Mouse (Mus musculus): Measurements from ENCODE around the gene Rfx6. TPM values are rescaled to one million over a fixed set of nuclear protein-coding genes. Genes with fewer than 3 reads are reported as not detected.

Rfx6 gene
- polyA plus RNA-seq (2012; fragmentation: generic; extraction: Trizol), result not detected
- long read RNA-seq, experiment 1, result 0 reads
- long read RNA-seq, experiment 2, result 0 reads

DNA sequence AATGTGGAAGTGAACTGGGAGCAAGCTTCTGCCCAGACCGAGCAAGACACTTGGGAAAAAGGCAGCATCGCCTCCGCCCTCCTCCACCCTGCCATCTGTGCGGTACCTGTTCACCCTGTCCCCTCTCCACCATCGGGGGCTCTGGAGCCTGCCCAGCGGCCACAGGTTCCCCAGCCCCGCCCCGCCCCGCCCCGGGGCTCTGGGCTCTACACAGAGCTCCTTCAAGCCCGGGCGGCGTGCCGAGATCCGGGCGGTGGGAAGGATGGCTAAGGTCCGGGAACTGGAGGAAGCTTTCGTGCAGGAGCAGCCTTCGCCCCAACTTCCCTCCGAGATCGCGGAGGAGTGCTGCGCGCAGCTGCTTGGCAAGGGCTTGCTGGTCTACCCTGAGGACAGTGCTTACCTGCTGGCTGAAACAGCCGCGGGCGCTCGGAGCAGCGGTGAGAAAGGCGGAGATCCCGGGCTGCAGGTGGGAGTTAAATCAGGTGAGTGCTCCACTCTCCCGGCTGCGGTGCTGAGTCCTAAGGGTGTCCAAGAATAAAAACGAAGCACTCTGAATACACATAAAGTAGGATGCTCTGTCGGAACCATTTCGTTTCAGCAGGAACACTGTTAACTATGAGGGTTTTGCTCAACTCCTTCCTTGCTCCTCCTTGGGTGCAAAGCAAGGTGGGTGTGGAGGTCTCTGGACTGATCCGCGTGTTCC, at the start of gene Rfx6:
TSS of gene Rfx6 (plus strand) at position 209 of the 703 bp plus-strand sequence.
- Histone ChIP-seq H3K36me3 (ENCODE audit: control insufficient read depth, insufficient read depth) (no peaks in the 10 kb centered on the region), H3ac (ENCODE audit: control insufficient read depth, insufficient read length, low read depth) (no peak within 1 kb of the TSS), H3K4me3 (ENCODE audit: insufficient read depth, poor library complexity, severe bottlenecking) (no peak within 1 kb of the TSS), H3K27me3 (ENCODE audit: control insufficient read depth, insufficient read depth, insufficient read length) (peaks cover 8% of the 10 kb centered on the region), H3K79me3 (ENCODE audit: low read depth) (no peaks in the 10 kb centered on the region), H3K79me2 (ENCODE audit: control insufficient read depth, insufficient read depth) (no peaks in the 10 kb centered on the region)
- TF ChIP-seq FOSL1 (IDR thresholded peaks at IDR 0.05; ENCODE audit: insufficient read depth, low read length, poor library complexity, severe bottlenecking) (no peak), CEBPB (IDR thresholded peaks at IDR 0.05; ENCODE audit: low read depth) (no peak), CTCF (IDR thresholded peaks at IDR 0.05; ENCODE audit: control insufficient read depth, insufficient read depth, insufficient read length) (no peak)

DNA sequence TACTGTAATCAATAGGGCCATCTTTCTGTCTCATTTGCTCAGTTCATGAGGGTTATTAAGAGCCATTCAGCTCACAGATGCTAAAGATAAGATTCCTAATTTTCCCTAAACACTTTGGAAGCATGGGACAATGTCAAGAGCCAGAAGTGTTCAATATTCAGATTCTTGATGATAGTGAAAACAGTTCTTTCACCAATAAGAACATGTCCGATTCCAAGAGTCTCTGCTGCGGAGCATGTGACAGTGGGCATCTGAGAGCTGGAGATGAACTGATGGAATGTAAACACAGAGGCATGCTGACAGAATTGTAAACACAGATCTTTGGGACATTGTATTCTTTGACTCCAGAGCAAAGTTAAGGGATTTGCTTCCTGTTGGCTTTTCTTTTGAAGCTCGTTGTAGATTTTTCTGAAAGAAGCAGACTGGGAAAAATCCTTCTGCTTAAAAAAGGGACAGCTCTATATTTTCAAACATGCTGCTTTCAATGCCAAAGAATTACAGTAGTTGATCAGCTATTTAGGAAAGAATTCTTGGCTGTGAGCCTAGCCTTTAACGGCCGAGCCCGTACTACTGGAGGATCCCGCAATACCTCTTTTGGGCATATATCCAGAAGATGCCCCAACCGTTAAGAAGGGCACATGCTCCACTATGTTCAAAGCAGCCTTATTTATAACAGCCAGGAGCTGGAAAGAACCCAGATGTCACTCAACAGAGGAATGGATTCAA, 46.0 kb upstream of the Rfx6 start, which contains the start of gene Gprc6a:
TSS of gene Gprc6a (minus strand) at position 51 of the 726 bp plus-strand sequence.
- Histone ChIP-seq H3K4me3 (ENCODE audit: insufficient read depth, poor library complexity, severe bottlenecking) (no peak within 1 kb of the TSS), H3K27me3 (ENCODE audit: control insufficient read depth, insufficient read depth, insufficient read length) (no peaks in the 10 kb centered on the region), H3K79me2 (ENCODE audit: control insufficient read depth, insufficient read depth) (no peaks in the 10 kb centered on the region), H3K79me3 (ENCODE audit: low read depth) (no peaks in the 10 kb centered on the region), H3ac (ENCODE audit: control insufficient read depth, insufficient read length, low read depth) (no peak within 1 kb of the TSS), H3K36me3 (ENCODE audit: control insufficient read depth, insufficient read depth) (no peaks in the 10 kb centered on the region)
- no peak for TF ChIP-seq USF1 (IDR thresholded peaks at IDR 0.05; ENCODE audit: low read depth)
- no peak for TF ChIP-seq FOSL1 (IDR thresholded peaks at IDR 0.05; ENCODE audit: insufficient read depth, low read length, poor library complexity, severe bottlenecking)
- no peak for TF ChIP-seq MYOD1 (IDR thresholded peaks at IDR 0.05; ENCODE audit: control insufficient read depth, insufficient read length, low read depth)
- no peak for TF ChIP-seq MAX (IDR thresholded peaks at IDR 0.05)
- TF ChIP-seq MYOG (IDR thresholded peaks at IDR 0.05; ENCODE audit: control insufficient read depth, extremely low read depth, insufficient read length), result no peak
- no peak for TF ChIP-seq CTCF (IDR thresholded peaks at IDR 0.05; ENCODE audit: control insufficient read depth, insufficient read depth, insufficient read length)
- TF ChIP-seq CEBPB (IDR thresholded peaks at IDR 0.05; ENCODE audit: low read depth), result no peak

- no peak overlapping the region for H3K4me3 ChIP-seq (ENCODE audit: insufficient read depth, poor library complexity, severe bottlenecking)
- no peaks in the 10 kb centered on the region for H3K79me2 ChIP-seq (ENCODE audit: control insufficient read depth, insufficient read depth)
- H3K27me3 ChIP-seq (ENCODE audit: control insufficient read depth, insufficient read depth, insufficient read length), result no peaks in the 10 kb centered on the region
- H3K36me3 ChIP-seq (ENCODE audit: control insufficient read depth, insufficient read depth), result no peaks in the 10 kb centered on the region
- H3K79me3 ChIP-seq (ENCODE audit: low read depth), result no peaks in the 10 kb centered on the region
- no peak overlapping the region for H3ac ChIP-seq (ENCODE audit: control insufficient read depth, insufficient read length, low read depth)
- TF ChIP-seq CEBPB (IDR thresholded peaks at IDR 0.05; ENCODE audit: low read depth) (no peak), USF1 (IDR thresholded peaks at IDR 0.05; ENCODE audit: low read depth) (no peak), CTCF (IDR thresholded peaks at IDR 0.05; ENCODE audit: control insufficient read depth, insufficient read depth, insufficient read length) (no peak), MYOG (IDR thresholded peaks at IDR 0.05; ENCODE audit: control insufficient read depth, extremely low read depth, insufficient read length) (no peak), MYOD1 (IDR thresholded peaks at IDR 0.05; ENCODE audit: control insufficient read depth, insufficient read length, low read depth) (no peak), FOSL1 (IDR thresholded peaks at IDR 0.05; ENCODE audit: insufficient read depth, low read length, poor library complexity, severe bottlenecking) (no peak), MAX (IDR thresholded peaks at IDR 0.05) (no peak)
These were observed 27.9 kb upstream of the Rfx6 start for GRCm38 (mm10) chr10:51649506-51650221.

- Histone ChIP-seq H3K36me3 (ENCODE audit: control insufficient read depth, insufficient read depth) (no peaks in the 10 kb centered on the region), H3K79me2 (ENCODE audit: control insufficient read depth, insufficient read depth) (no peaks in the 10 kb centered on the region)
- TF ChIP-seq MAX (IDR thresholded peaks at IDR 0.05) (no peak), FOSL1 (IDR thresholded peaks at IDR 0.05; ENCODE audit: insufficient read depth, low read length, poor library complexity, severe bottlenecking) (no peak), MYOD1 (IDR thresholded peaks at IDR 0.05; ENCODE audit: control insufficient read depth, insufficient read length, low read depth) (no peak), USF1 (IDR thresholded peaks at IDR 0.05; ENCODE audit: low read depth) (no peak), CTCF (IDR thresholded peaks at IDR 0.05; ENCODE audit: control insufficient read depth, insufficient read depth, insufficient read length) (no peak), CEBPB (IDR thresholded peaks at IDR 0.05; ENCODE audit: low read depth) (no peak), MYOG (IDR thresholded peaks at IDR 0.05; ENCODE audit: control insufficient read depth, extremely low read depth, insufficient read length) (no peak)
These were observed 20.2 kb upstream of the Rfx6 start for GRCm38 (mm10) chr10:51657324-51657723.

DNA sequence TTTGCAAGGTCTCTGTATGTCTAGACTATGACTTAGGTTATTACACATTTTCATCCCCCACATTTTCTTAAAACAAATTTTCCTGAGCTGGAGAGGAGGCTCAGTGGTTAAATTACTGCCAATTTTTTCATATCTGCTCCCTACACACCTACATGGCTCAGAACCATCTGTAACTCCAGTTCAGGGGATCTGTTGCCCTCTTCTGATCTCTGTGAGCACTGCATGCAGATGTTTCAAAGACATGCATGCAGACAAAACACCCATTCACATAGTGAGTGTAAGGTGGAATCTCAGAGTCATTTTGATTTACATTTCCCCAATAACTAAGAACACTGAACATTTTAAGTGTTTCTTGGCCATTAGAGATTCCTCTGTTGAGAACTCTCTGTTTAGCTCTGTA, 8.2 kb upstream of the Rfx6 start:
- Histone ChIP-seq H3K79me3 (ENCODE audit: low read depth) (no peaks in the 10 kb centered on the region), H3K27me3 (ENCODE audit: control insufficient read depth, insufficient read depth, insufficient read length) (no peaks in the 10 kb centered on the region), H3K79me2 (ENCODE audit: control insufficient read depth, insufficient read depth) (no peaks in the 10 kb centered on the region), H3K4me3 (ENCODE audit: insufficient read depth, poor library complexity, severe bottlenecking) (no peak overlapping the region), H3K36me3 (ENCODE audit: control insufficient read depth, insufficient read depth) (no peaks in the 10 kb centered on the region), H3ac (ENCODE audit: control insufficient read depth, insufficient read length, low read depth) (no peak overlapping the region)
- TF ChIP-seq USF1 (IDR thresholded peaks at IDR 0.05; ENCODE audit: low read depth) (no peak), CEBPB (IDR thresholded peaks at IDR 0.05; ENCODE audit: low read depth) (no peak), CTCF (IDR thresholded peaks at IDR 0.05; ENCODE audit: control insufficient read depth, insufficient read depth, insufficient read length) (no peak), MYOG (IDR thresholded peaks at IDR 0.05; ENCODE audit: control insufficient read depth, extremely low read depth, insufficient read length) (no peak), FOSL1 (IDR thresholded peaks at IDR 0.05; ENCODE audit: insufficient read depth, low read length, poor library complexity, severe bottlenecking) (no peak), MAX (IDR thresholded peaks at IDR 0.05) (no peak), MYOD1 (IDR thresholded peaks at IDR 0.05; ENCODE audit: control insufficient read depth, insufficient read length, low read depth) (no peak)

More at GRCm38 (mm10) chr10:51657324-51657723, 20.2 kb upstream of the Rfx6 start:
- Histone ChIP-seq H3K27me3 (ENCODE audit: control insufficient read depth, insufficient read depth, insufficient read length) (no peaks in the 10 kb centered on the region), H3K4me3 (ENCODE audit: insufficient read depth, poor library complexity, severe bottlenecking) (no peak overlapping the region), H3ac (ENCODE audit: control insufficient read depth, insufficient read length, low read depth) (no peak overlapping the region), H3K79me3 (ENCODE audit: low read depth) (no peaks in the 10 kb centered on the region)

Data from C2C12 (cell line).